ENCODE assay signal across 23 mouse cellular contexts in genomic region chr4:73531604-73532003, GRCm38 (mm10).
DNase-seq lines count a peak whose midpoint lies in the region; ATAC-seq and TF ChIP-seq lines count a peak whose summit lies in the region.
"Had no signal": no experiment of that assay in that cellular context is flagged by ENCODE, and none has a peak within 500 bp of the region (broad histone marks: within the 10 kb centered on the region; RNA-seq: fewer than 3 reads in every experiment).

No protein-coding gene starts in this region.

- no peak overlapping the region for H3K4me3 ChIP-seq in left cerebral cortex, adult 2 months

- no peak for TF ChIP-seq CTCF in left cerebral cortex, adult 2 months (IDR thresholded peaks at IDR 0.05)

- DNase-seq in ES-CJ7 (ENCODE audit: low read depth, low spot score) (peak; percentile 56), R1 (ENCODE audit: low read depth, low spot score) (peak; percentile 52), ZHBTc4 (ENCODE audit: low read depth, low spot score) (peak; percentile 62)
- no peak for DNase-seq in left cerebral cortex, adult 2 months (ENCODE audit: extremely low spot score in 1 of 2, low spot score in 2 of 2)
- no peak for DNase-seq in frontal cortex, postnatal 36 days (ENCODE audit: low spot score in 2 of 2)
- DNase-seq: adrenal gland, adult 2 months; adrenal gland, adult 8-10 months; adrenal gland, postnatal 10 days; adrenal gland, postnatal 14 days; adrenal gland, postnatal 25 days; adrenal gland, postnatal 36 days; B cell, adult 2 months; cerebellum, adult 11 months; cerebellum, adult 11-12 months; cerebellum, adult 18-20 months; cerebellum, adult 2 months; cerebellum, adult 8-10 months; cerebellum, adult 9-10 months; cerebellum, adult 9-11 months had no signal

- no peak overlapping the region for H3K27ac ChIP-seq in left cerebral cortex, adult 2 months

- ATAC-seq in cerebellum, adult (ENCODE audit: insufficient number of reproducible peaks, low FRiP score, low TSS enrichment) = no peak
- ATAC-seq: activated CD4-positive, CD25-positive, alpha-beta regulatory T cell, adult 4 months; CD4-positive, CD25-positive, alpha-beta regulatory T cell, adult 4 months; Patski had no signal

- intact Hi-C loops in left cerebral cortex, adult 2 months (cut with DNase I) = no loop called here

Comparison
In these comparisons a context has a peak if more than half of its experiments do, and no peak if none do; other contexts are left out.
1. DNase-seq: peak in ES-CJ7 (single experiment), R1 (single experiment) and ZHBTc4 (single experiment); none in left cerebral cortex, adult 2 months (0 of 2) and frontal cortex, postnatal 36 days (0 of 2).